Mouse (Mus musculus) heart, embryonic 15.5 days (tissue): ENCODE data around the gene Ubl4b. TPM values are rescaled to one million over a fixed set of nuclear protein-coding genes. Genes with fewer than 3 reads are reported as not detected.

Experiments
- ATAC-seq: fragments of 200-750 bp; cut with Nextera tagmentation; replicated peaks from 2 replicates; pipeline ENCODE4 v1.8.0; 2017; ENCODE audit warnings: low read depth, moderate TSS enrichment; ENCODE audit not compliant: insufficient number of reproducible peaks, insufficient read depth, low FRiP score
- H3K27ac ChIP-seq: fragments of 300-500 bp; sonication (generic); 2 replicates; pipeline ENCODE4 v1.5.1; 2015; ENCODE audit warnings: mild to moderate bottlenecking, inconsistent platforms
- H3K27me3 ChIP-seq: fragments of 300-500 bp; sonication (generic); 2 replicates; pipeline ENCODE4 v1.6.1; 2015; ENCODE audit warnings: inconsistent platforms
- H3K36me3 ChIP-seq: fragments of 300-500 bp; sonication (generic); 2 replicates; pipeline ENCODE4 v1.6.1; 2015; ENCODE audit warnings: mild to moderate bottlenecking, inconsistent platforms
- H3K4me1 ChIP-seq: fragments of 300-500 bp; sonication (generic); replicated peaks from 2 replicates; pipeline ENCODE4 v1.6.1; 2015; ENCODE audit warnings: inconsistent platforms
- H3K4me2 ChIP-seq: fragments of 300-500 bp; sonication (generic); 2 replicates; pipeline ENCODE4 v1.6.1; 2015; ENCODE audit warnings: inconsistent platforms, mild to moderate bottlenecking, moderate library complexity
- H3K4me3 ChIP-seq: fragments of 300-500 bp; sonication (generic); 2 replicates; pipeline ENCODE4 v1.5.1; 2015; ENCODE audit warnings: mild to moderate bottlenecking, inconsistent platforms
- H3K9ac ChIP-seq: fragments of 300-500 bp; sonication (generic); 2 replicates; pipeline ENCODE4 v1.6.1; 2015; ENCODE audit warnings: mild to moderate bottlenecking, inconsistent platforms
- H3K9me3 ChIP-seq: fragments of 300-500 bp; sonication (generic); replicated peaks from 2 replicates; pipeline ENCODE4 v1.6.1; 2016; ENCODE audit warnings: inconsistent platforms
- WGBS: fragments of 180-500 bp; shearing (Covaris S2); methylation state at CpG from one replicate; pipeline ENCODE4 v1.1.7; 2015; ENCODE audit warnings: mixed read lengths; 5-methylcytosine and 5-hydroxymethylcytosine counted together
- polyA plus RNA-seq: library from polyadenylated mRNA; unstranded; fragments of >200 nt; fragmentation: Nextera tagmentation; extraction: Ambion mirVana; gene quantifications from 2 replicates; pipeline ENCODE4 v1.2.1, GENCODE M21; 2015

Gene Ubl4b
- polyA plus RNA-seq, 1 experiment from 2014 or later: not detected

- peaks cover 51% of the 10 kb centered on the region for H3K27me3 ChIP-seq
- H3K36me3 ChIP-seq: no peaks in the 10 kb centered on the region
- WGBS: 7% methylated on average over 55 of the region's 55 CpGs
- H3K9ac ChIP-seq: peak overlapping the region; percentile 64
- peak overlapping the region; percentile 98 for H3K4me2 ChIP-seq
- H3K4me1 ChIP-seq: peaks cover 15% of the 10 kb centered on the region
- ATAC-seq: peak; percentile 83
- H3K27ac ChIP-seq: peak overlapping the region; percentile 55
- H3K9me3 ChIP-seq: no peaks in the 10 kb centered on the region
- peak overlapping the region; percentile 63 for H3K4me3 ChIP-seq
These were observed 37.9 kb downstream of the Ubl4b start for GRCm38 (mm10) chr3:107516776-107517630.

DNA sequence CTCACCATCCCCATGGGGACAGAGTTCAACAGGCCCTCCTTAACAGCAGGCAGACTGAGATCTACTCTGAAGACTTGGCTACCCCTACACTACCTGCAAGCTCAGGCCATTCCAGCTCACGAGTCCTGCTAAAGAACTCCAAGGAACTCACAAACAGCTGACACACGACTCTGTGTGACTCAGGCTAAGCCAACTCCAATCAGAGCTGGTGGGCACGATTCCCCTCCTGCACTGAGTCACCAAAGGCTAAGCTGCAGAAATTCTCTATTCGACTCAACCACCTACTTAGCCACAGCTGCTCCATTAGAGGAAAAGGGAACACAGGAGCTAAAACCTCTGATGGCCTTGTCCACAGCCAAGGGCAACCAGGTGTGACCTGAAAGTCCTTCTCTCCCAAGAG, 38.9 kb downstream of the Ubl4b start:
- Histone ChIP-seq H3K4me2 (no peak overlapping the region), H3K36me3 (no peaks in the 10 kb centered on the region), H3K27me3 (peaks cover 50% of the 10 kb centered on the region), H3K27ac (no peak overlapping the region), H3K9me3 (no peaks in the 10 kb centered on the region), H3K9ac (no peak overlapping the region), H3K4me1 (peaks cover 15% of the 10 kb centered on the region), H3K4me3 (no peak overlapping the region)
- ATAC-seq: no peak
- 72% methylated on average over 4 of the region's 4 CpGs for WGBS

DNA sequence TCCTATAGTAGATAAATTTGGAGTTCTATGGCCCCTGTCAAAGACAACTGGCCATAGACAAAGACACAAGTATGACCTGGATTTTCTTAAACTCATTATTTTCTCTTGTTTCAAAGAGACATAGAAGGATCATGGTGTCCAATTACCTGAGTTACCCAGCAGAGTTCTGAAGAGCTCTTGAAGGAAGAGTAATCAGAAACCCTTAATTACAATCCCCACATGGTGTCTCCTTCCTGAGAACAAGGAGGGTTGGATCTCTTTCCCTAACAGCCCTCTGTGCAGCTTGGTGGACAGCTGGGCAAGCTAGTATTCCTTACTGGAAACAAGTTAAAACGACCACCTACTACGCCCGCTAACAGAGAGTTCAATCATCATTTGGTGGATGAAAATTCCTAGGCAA, 43.5 kb downstream of the Ubl4b start:
- Histone ChIP-seq H3K36me3 (no peaks in the 10 kb centered on the region), H3K4me3 (no peak overlapping the region), H3K27me3 (peaks cover 13% of the 10 kb centered on the region), H3K27ac (no peak overlapping the region), H3K4me2 (no peak overlapping the region), H3K4me1 (peaks cover 6% of the 10 kb centered on the region), H3K9me3 (no peaks in the 10 kb centered on the region), H3K9ac (no peak overlapping the region)
- no peak for ATAC-seq
- 82% methylated on average over 3 of the region's 3 CpGs for WGBS

GRCm38 (mm10) chr3:107508696-107509095, 46.2 kb downstream of the Ubl4b start:
- no peak overlapping the region for H3K27ac ChIP-seq
- H3K9me3 ChIP-seq: no peaks in the 10 kb centered on the region
- no peaks in the 10 kb centered on the region for H3K36me3 ChIP-seq
- H3K4me2 ChIP-seq: no peak overlapping the region
- H3K27me3 ChIP-seq: no peaks in the 10 kb centered on the region
- no peak for ATAC-seq
- H3K4me1 ChIP-seq: peaks cover 18% of the 10 kb centered on the region
- H3K9ac ChIP-seq: no peak overlapping the region
- 57% methylated on average over 8 of the region's 8 CpGs for WGBS
- H3K4me3 ChIP-seq: no peak overlapping the region

DNA sequence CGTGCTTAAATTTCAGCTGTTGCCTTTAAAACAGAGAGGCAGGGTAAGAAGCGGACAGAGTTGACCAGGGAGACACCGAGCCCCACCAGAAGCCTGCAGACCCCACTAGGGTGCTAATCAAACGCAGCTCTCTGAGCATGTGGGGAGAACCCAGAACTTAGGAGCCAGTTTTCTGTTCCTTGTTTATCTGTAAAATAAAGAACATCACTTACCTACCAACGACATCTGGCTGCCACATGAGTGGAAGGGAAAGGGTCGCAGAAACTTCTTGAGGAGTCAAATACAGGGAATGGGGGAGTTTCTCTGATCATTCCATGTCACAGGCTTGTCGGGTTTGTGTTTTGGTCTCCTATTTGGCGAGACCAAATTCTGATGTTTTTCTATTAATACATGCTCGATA, 46.9 kb downstream of the Ubl4b start:
- Histone ChIP-seq H3K27ac (no peak overlapping the region), H3K36me3 (no peaks in the 10 kb centered on the region), H3K4me2 (no peak overlapping the region), H3K9ac (no peak overlapping the region), H3K4me3 (no peak overlapping the region), H3K27me3 (no peaks in the 10 kb centered on the region), H3K9me3 (no peaks in the 10 kb centered on the region), H3K4me1 (peaks cover 18% of the 10 kb centered on the region)
- no peak for ATAC-seq
- 81% methylated on average over 9 of the region's 9 CpGs for WGBS

- Histone ChIP-seq H3K9ac (no peak overlapping the region), H3K27ac (peak overlapping the region; percentile 60)
- 48% methylated on average over 4 of the region's 4 CpGs for WGBS
These were observed 48.3 kb downstream of the Ubl4b start for GRCm38 (mm10) chr3:107506531-107506930.

GRCm38 (mm10) chr3:107505464-107506367, 49.2 kb downstream of the Ubl4b start:
- Histone ChIP-seq H3K27me3 (no peaks in the 10 kb centered on the region), H3K36me3 (peaks cover 2% of the 10 kb centered on the region; the same call in 1 of the 2 replicates), H3K4me2 (peak overlapping the region; percentile 8; the same call in 1 of the 2 replicates), H3K4me1 (peaks cover 23% of the 10 kb centered on the region), H3K4me3 (no peak overlapping the region), H3K9me3 (peaks cover under 1% of the 10 kb centered on the region; the same call in 1 of the 2 replicates), H3K9ac (no peak overlapping the region), H3K27ac (peak overlapping the region; percentile 60)
- WGBS: 32% methylated on average over 4 of the region's 4 CpGs
- peak; percentile 47; the same call in 1 of the 2 replicates for ATAC-seq

More at GRCm38 (mm10) chr3:107506531-107506930, 48.3 kb downstream of the Ubl4b start:
- Histone ChIP-seq H3K4me3 (no peak overlapping the region), H3K4me2 (peak overlapping the region; percentile 8; the same call in 1 of the 2 replicates), H3K36me3 (no peaks in the 10 kb centered on the region), H3K27me3 (no peaks in the 10 kb centered on the region), H3K9me3 (no peaks in the 10 kb centered on the region), H3K4me1 (peaks cover 23% of the 10 kb centered on the region)
- no peak for ATAC-seq

DNA sequence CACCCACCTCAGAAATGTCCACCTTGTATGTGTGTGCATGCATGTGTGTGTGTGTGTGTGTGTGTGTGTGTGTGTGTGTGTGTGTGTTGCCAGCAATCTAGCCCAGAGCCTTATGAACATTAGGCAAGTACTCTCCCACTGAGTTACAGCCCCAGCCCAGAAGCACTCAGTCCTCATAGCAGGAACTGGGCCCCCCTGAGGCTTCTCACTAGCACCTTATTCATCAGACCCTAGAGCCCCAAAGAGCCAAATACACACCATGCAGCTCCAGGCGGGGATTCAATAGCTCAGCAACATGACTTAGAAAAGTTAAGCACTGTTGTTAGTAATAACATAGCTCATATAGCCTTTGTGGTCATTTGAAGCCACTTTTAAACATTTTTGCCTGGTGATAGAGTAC, 50.3 kb downstream of the Ubl4b start:
- 70% methylated on average over 1 of the region's 1 CpGs for WGBS
- Histone ChIP-seq H3K27ac (no peak overlapping the region), H3K4me2 (no peak overlapping the region), H3K9ac (no peak overlapping the region), H3K4me3 (no peak overlapping the region), H3K36me3 (peaks cover 14% of the 10 kb centered on the region), H3K4me1 (peaks cover 23% of the 10 kb centered on the region), H3K9me3 (peaks cover 13% of the 10 kb centered on the region; the same call in 1 of the 2 replicates), H3K27me3 (no peaks in the 10 kb centered on the region)
- ATAC-seq: no peak

- H3K9me3 ChIP-seq: peaks cover 16% of the 10 kb centered on the region; the same call in 1 of the 2 replicates
- no peak overlapping the region for H3K9ac ChIP-seq
- no peak for ATAC-seq
- H3K36me3 ChIP-seq: peaks cover 22% of the 10 kb centered on the region
- H3K27me3 ChIP-seq: no peaks in the 10 kb centered on the region
- peaks cover 23% of the 10 kb centered on the region for H3K4me1 ChIP-seq
- H3K4me2 ChIP-seq: no peak overlapping the region
- no peak overlapping the region for H3K4me3 ChIP-seq
- H3K27ac ChIP-seq: no peak overlapping the region
- 89% methylated on average over 2 of the region's 2 CpGs for WGBS
These were observed 51.2 kb downstream of the Ubl4b start for GRCm38 (mm10) chr3:107503716-107504115.
